Mouse (Mus musculus) thymus, postnatal 0 days (tissue): ENCODE data around the gene Dnal4. TPM values are rescaled to one million over a fixed set of nuclear protein-coding genes. Genes with fewer than 3 reads are reported as not detected.

ENCODE experiments used
- DNase-seq: peaks from one replicate; pipeline ENCODE4 v3.0.0-alpha.2; 2015; ENCODE audit warnings: low spot score
- polyA plus RNA-seq: library from polyadenylated mRNA; unstranded; fragments of >200 nt; fragmentation: Nextera tagmentation; extraction: Ambion mirVana; gene quantifications from 2 replicates; pipeline ENCODE4 v1.2.1, GENCODE M21; 2015

Gene Dnal4
- polyA plus RNA-seq, 1 experiment from 2014 or later, result 42.7 TPM

DNA sequence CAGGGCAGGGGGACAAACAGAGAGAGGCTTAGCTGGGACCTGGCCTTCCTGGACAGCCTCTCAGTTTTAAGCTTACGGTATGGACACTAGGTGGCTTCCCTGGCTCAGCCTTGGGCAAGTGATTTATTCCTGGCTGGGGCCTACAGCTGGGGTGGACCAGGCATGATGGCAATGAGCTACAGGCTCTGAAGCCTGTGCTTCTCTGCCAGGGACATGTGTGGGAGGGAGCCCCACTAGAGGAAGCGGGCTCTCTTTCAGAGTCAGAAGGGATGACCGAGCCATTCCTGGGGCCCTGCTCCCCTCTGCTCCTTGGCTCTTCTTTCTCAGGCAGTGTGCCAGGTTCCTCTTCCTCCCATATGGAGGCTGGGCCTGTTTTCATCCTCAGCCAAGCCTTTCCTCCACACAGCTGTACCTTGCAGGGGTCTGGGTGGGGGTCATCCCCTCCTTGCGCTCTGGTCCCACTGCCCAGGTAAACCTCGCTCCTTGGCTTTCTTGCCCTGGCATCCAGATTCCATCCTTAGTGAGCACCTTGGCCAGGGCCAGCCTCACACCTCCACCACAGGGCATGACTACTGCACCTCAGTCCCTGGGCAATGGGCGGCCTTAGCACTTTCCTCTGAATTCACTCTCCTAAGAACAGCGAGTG is 13.9 kb downstream of the Dnal4 start:
- no peak for DNase-seq

DNA sequence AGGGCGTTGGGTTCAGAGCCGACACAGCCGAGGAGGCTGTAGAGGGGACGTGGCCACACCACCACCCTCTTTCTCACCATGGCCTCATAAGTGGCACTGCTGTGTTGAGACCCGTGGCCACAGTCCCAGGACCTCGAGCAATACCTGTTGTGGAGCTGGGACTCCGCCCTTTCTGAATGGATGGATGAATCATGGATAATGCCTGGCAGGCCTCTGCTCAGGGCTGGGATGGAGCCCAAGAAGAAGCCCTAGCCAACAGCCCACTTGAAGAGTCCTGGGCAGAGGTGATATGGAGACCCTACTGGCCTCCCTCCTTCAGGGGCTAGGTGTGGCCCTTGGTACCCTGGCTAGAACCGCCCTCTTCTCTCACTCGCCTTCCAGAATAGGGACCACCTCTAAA is 14.6 kb downstream of the Dnal4 start:
- no peak for DNase-seq

GRCm38 (mm10) chr15:79760956-79761355 is 16.7 kb downstream of the Dnal4 start:
- DNase-seq, result no peak

GRCm38 (mm10) chr15:79757118-79757517 is 20.5 kb downstream of the Dnal4 start:
- DNase-seq, result no peak

GRCm38 (mm10) chr15:79755977-79756625 is 21.5 kb downstream of the Dnal4 start:
- DNase-seq, result peak; percentile 65

GRCm38 (mm10) chr15:79755176-79755575 is 22.5 kb downstream of the Dnal4 start:
- no peak for DNase-seq

- no peak for DNase-seq
These were observed 23.8 kb downstream of the Dnal4 start for GRCm38 (mm10) chr15:79753873-79754272.

- no peak for DNase-seq
These were observed 24.3 kb downstream of the Dnal4 start for GRCm38 (mm10) chr15:79753420-79753752.

DNA sequence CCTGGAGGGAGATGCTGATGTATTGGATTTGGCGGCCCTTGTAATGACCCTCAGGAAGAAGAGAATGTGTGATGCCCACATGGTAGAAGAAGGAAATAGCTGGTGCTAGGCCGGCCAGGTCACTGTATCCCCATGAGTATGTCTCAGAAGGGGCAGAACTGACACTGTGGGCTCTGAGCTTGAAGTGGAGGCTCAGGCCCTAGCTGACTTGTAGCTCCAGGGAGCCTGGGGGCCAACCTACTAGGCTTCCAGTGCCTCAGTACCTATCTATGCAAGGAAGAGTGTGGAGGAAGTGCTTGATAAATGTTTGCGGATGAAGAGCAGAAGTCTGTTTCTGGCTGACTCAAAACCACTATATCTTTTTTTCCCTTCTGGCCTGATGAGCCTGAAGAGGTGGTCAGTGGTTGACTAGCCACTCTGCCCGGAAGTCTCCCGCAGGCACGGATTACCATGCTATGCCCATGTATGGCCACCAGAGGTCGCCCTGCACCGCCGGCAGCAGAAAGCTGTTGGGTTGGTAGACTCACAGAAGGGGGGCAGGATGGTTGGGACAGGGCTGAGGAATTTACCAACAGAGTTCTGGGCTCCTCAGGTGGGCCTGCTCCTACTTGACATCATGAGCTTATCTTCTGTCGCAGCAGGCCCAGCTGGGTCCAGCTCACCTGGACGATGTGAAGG is 24.8 kb downstream of the Dnal4 start:
- DNase-seq, result peak; percentile 75

DNA sequence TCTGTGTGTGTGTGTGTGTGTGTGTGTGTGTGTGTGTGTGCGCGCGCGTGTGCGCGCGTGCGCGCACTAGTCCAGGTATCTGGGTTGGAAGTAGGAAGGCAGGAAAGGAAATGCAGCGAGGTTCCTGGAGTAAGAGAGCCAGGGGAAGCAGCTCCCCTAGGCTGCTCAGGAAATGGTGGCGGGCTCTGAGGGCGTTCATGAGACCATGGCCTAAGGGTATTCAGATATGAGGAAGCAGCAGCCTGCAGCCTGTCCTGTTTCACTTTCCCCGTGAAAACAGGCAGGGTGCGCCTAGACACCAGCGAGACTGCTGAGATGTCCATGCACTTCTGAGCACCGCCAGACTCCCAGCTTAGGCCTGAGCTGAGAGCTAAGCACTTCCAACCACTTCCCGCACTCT is 25.9 kb downstream of the Dnal4 start:
- DNase-seq, result no peak

DNA sequence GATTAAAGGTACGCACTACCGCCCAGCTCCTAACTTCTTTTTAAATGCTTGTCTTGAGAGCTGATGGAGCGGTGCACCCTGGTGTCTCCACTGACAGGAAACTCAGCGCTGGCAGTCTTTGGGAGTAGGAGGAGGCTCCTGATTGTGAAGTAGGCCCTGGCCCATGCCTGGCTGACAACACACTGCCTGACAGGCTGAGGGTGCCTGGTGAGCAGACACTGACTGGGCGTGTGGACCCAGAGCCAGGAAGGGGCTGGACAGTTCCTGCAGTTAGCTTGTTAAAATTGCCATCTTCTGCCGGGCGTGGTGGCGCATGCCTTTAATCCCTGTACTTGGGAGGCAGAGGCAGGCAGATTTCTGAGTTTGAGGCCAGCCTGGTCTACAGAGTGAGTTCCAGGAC is 27.4 kb downstream of the Dnal4 start:
- DNase-seq, result no peak

- DNase-seq, result no peak
These were observed 28.5 kb downstream of the Dnal4 start for GRCm38 (mm10) chr15:79749162-79749561.

GRCm38 (mm10) chr15:79747998-79748397 is 29.7 kb downstream of the Dnal4 start:
- DNase-seq, result peak; percentile 42

DNA sequence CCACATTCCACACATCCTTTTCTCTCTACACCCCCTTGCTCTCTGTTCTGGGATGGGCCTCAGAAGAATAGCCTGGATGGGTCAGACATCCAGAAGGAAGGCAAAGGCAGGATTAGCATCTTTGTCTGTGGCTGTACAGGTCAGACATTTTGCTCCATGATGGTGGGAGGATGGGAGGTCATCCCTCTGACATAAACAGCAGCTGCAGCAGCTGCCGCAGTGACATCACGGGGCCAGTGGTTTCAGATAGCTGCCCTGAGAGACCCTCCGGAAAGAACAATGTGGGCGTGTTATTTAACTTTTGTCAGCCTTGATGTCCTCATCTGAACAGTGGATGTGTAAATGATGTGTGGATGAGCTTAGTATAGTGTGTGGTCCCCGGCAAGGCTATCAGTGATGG is 31.8 kb downstream of the Dnal4 start:
- DNase-seq, result no peak

DNA sequence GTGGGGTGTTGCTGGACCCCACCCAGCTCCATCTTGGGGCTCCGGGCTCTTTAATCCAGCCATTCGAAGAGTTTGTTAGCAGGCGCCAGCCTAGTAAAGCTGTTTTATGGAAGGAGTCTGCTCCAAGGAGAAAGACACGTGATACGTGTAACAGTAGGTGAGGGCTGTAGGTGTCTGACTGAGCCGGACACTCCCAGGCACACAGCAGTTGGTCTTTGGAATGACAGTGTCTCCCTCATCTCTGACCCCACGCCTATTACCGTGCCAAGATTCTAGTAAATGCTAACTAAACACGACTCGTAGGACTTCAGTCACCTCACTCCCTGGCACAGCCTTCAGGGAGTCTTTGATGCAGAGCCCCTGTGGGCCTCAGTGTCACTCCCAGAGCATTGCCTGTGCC is 32.3 kb downstream of the Dnal4 start:
- no peak for DNase-seq

DNA sequence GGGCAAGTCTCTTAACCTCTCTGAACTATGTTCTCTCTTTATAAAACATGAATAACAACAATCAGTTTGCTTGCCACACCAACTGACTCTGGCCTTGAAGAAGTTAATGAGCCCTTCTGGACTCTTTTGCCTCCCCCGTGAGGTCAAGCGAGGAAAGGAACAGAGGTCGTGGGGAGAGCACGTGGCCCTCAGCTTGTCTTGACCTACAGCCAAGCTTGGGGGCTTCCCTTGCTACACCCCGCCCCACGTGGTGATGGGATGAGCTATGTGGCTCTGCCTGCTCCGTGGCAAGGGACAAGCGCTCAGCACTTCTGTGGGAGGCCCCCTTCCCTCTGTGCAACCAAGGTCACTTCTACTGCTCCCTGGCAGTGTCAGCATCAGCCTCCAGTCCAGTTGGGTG is 32.9 kb downstream of the Dnal4 start:
- DNase-seq, result no peak

GRCm38 (mm10) chr15:79744001-79744400 is 33.6 kb downstream of the Dnal4 start:
- no peak for DNase-seq

DNA sequence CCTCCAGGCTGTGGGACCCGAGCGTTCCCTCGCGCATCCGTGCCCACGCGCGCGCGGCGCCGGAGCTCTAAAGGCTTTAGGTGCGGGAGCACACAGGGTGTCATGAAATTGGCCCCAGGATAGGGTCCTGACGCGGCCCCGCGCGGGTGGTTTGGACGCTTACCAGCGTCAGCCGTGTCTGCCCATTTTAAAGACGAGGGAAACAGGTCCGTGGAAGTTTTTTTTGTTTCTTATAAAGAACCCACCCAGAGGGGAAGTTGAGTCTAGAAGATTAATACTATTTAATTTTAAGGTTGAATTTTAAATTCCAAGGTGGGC is 35.0 kb downstream of the Dnal4 start:
- DNase-seq, result no peak

- peak; percentile 92 for DNase-seq
These were observed 35.5 kb downstream of the Dnal4 start, which contains the start of gene Sun2 for GRCm38 (mm10) chr15:79741921-79742705. Gene Sun2, minus strand, starts transcription at chr15:79742536.

GRCm38 (mm10) chr15:79741173-79741858 is 36.3 kb downstream of the Dnal4 start:
- peak; percentile 79 for DNase-seq

GRCm38 (mm10) chr15:79740739-79741138 is 36.9 kb downstream of the Dnal4 start:
- no peak for DNase-seq

- DNase-seq, result no peak
These were observed 43.3 kb downstream of the Dnal4 start for GRCm38 (mm10) chr15:79734311-79734710.
